Mouse (Mus musculus) heart, adult 2 months (tissue): Measurements from ENCODE around the gene Mrpl21. TPM values are rescaled to one million over a fixed set of nuclear protein-coding genes. Genes with fewer than 3 reads are reported as not detected.

ENCODE experiments used
- DNase-seq, 2 experiments: peaks; one replicate each; pipeline ENCODE4 v3.0.0; 2021
- H3K27ac ChIP-seq: fragments of 200-600 bp; 2 replicates; pipeline ENCODE4 v1.8.1; 2022
- H3K27me3 ChIP-seq: fragments of 200-500 bp; 2 replicates; pipeline ENCODE4 v1.6.1; 2012; ENCODE audit warnings: mild to moderate bottlenecking, low read length, inconsistent platforms, mixed read lengths; ENCODE audit not compliant: control insufficient read depth, insufficient read depth
- H3K36me3 ChIP-seq: fragments of 200-500 bp; 2 replicates; pipeline ENCODE4 v1.6.1; 2012; ENCODE audit warnings: low read length, inconsistent platforms; ENCODE audit not compliant: control insufficient read depth, insufficient read depth
- H3K4me1 ChIP-seq: fragments of 200-500 bp; 2 replicates; pipeline ENCODE4 v1.6.1; 2011; ENCODE audit warnings: low read length; ENCODE audit not compliant: control insufficient read depth, insufficient read depth
- H3K4me3 ChIP-seq: fragments of 200-600 bp; 2 replicates; pipeline ENCODE4 v1.8.1; 2022
- H3K79me2 ChIP-seq: fragments of 200-500 bp; replicated peaks from 2 replicates; pipeline ENCODE4 v1.6.1; 2012; ENCODE audit warnings: mild to moderate bottlenecking, inconsistent platforms, low read length, moderate library complexity, mixed read lengths; ENCODE audit not compliant: control insufficient read depth, insufficient read depth
- H3K9ac ChIP-seq: fragments of 200-500 bp; 2 replicates; pipeline ENCODE4 v1.6.1; 2012; ENCODE audit warnings: low read depth, mild to moderate bottlenecking, control low read depth, inconsistent platforms, low read length, mixed read lengths
- CTCF ChIP-seq: fragments of 200-600 bp; IDR thresholded peaks from 2 replicates; pipeline ENCODE4 v1.8.1; 2022; ENCODE audit warnings: antibody characterized with exemption, mild to moderate bottlenecking, moderate library complexity
- EP300 ChIP-seq: fragments of 200-500 bp; IDR thresholded peaks from 2 replicates; pipeline ENCODE4 v1.6.1; 2011; ENCODE audit warnings: low read depth, low read length, control low read depth; ENCODE audit not compliant: insufficient read depth
- POLR2A ChIP-seq: fragments of 200-500 bp; IDR thresholded peaks from 2 replicates; pipeline ENCODE4 v1.6.1; 2011; ENCODE audit warnings: mild to moderate bottlenecking, low read depth, low read length, control low read depth; ENCODE audit not compliant: insufficient read depth
- WGBS: fragments of 180-500 bp; shearing (Covaris S2); methylation state at CpG from one replicate; pipeline ENCODE4 v1.1.7; 2018; 5-methylcytosine and 5-hydroxymethylcytosine counted together
- intact Hi-C: fragments of 180-260 bp; cut with DNase I; formaldehyde crosslinking; loops from one replicate; pipeline ENCODE4 v1.15.1; 2025
- polyA plus RNA-seq: library from polyadenylated mRNA; depleted of rRNA; stranded (reverse); fragments of >200 nt; gene quantifications from 2 replicates; pipeline ENCODE4 v1.2.3, GENCODE M21; 2012
- total RNA-seq, 2 experiments: library from RNA; stranded (reverse); gene quantifications; 2 replicates each; pipeline ENCODE4 v1.2.3; 2021

The Mrpl21 gene
- total and polyA plus RNA-seq, 3 experiments: 76.9 to 90.1 (median 79.4) TPM

DNA sequence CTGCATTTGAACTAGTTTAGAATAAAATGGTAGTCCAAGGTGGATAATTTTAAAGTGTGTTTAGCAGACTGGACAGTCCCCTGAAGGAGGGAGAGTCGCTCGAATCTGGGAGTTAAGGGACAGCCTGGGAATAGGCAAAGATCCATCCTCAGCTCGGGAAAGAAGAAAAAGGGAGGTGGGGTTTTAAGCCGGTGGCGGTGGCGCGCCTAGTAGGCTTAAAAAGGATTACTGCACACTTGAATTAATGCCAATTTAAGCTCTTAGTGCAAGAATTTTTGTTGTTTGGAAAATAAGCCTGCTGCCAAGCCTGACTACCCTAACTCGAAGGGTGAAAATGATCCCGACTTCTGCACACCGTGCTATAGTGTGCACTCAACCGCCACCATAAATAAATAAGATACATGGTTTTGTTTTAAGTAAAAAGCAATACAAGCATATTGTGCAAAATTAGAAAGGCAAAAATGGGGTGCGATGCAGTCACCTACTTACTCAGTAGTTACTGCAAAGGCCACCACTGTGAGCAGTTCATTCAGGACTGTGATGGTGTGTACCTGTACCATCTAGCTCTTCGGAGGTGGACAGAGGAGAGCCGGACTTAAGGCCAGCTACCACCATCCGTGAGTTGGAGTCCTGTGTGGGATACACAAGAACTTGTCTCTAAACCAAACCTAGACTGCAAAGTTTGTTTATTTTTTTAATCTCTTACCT is 43.2 kb downstream of the Mrpl21 start:
- 17% methylated on average over 15 of the region's 15 CpGs for WGBS
- H3K9ac ChIP-seq: peak overlapping the region; percentile 39
- no peaks in the 10 kb centered on the region for H3K27me3 ChIP-seq
- TF ChIP-seq EP300 (no peak), POLR2A (no peak), CTCF (no peak)
- H3K4me1 ChIP-seq: peaks cover 20% of the 10 kb centered on the region
- peak overlapping the region; percentile 97 for H3K27ac ChIP-seq
- peaks cover 9% of the 10 kb centered on the region; the same call in 1 of the 2 replicates for H3K79me2 ChIP-seq
- DNase-seq: peak in 1 of 2 experiments; percentile 15
- peaks cover 2% of the 10 kb centered on the region; the same call in 1 of the 2 replicates for H3K36me3 ChIP-seq
- H3K4me3 ChIP-seq: peak overlapping the region; percentile 88
- intact Hi-C loops: loop anchor here (2.0 to 10.0 kb wide), 2 partner anchors 29 to 249 kb away; partner anchors contain the start of gene Ppp6r3

- Histone ChIP-seq H3K4me3 (no peak overlapping the region; the same call in 1 of the 2 replicates), H3K9ac (no peak overlapping the region), H3K27me3 (no peaks in the 10 kb centered on the region)
Observed at GRCm38 (mm10) chr19:3326479-3327047, 43.9 kb downstream of the Mrpl21 start.

DNA sequence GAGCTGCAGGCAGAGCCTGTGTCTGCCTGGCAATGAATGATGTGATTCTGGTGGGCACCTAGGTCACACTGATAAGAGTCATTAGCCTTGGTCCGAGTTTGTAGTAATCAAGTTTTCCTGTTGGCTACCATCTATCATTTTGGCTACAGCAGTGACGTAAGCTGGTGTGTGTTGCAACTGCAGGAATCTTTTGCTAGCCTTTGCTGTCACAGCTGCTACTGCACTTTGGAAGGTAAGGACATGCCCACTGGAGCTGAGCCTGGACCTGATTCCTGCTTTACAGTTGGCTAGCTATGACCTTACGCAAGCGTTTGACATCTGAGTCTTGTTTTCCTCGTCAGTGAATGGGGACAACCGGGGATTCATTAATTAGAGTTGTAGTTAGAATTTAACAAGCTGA is 50.5 kb downstream of the Mrpl21 start:
- 41% methylated on average over 6 of the region's 6 CpGs for WGBS
- intact Hi-C loops: no loop called here
- Histone ChIP-seq H3K36me3 (peaks cover 10% of the 10 kb centered on the region), H3K79me2 (peaks cover 25% of the 10 kb centered on the region), H3K27ac (no peak overlapping the region), H3K9ac (no peak overlapping the region), H3K27me3 (no peaks in the 10 kb centered on the region), H3K4me3 (no peak overlapping the region), H3K4me1 (peaks cover 43% of the 10 kb centered on the region)
- peak; percentile 50 to 70 for DNase-seq
- TF ChIP-seq EP300: 0 out of 2 replicates have a peak, but pooled peaks have one; percentile 43
- no peak for TF ChIP-seq CTCF
- no peak for TF ChIP-seq POLR2A

More at GRCm38 (mm10) chr19:3326479-3327047, 43.9 kb downstream of the Mrpl21 start:
- WGBS: 57% methylated on average over 12 of the region's 12 CpGs
- Histone ChIP-seq H3K4me1 (peaks cover 20% of the 10 kb centered on the region), H3K36me3 (peaks cover 2% of the 10 kb centered on the region; the same call in 1 of the 2 replicates), H3K27ac (peak overlapping the region; percentile 97), H3K79me2 (peaks cover 9% of the 10 kb centered on the region; the same call in 1 of the 2 replicates)
- peak in 1 of 2 experiments; percentile 30 for DNase-seq
- TF ChIP-seq EP300: no peak
- TF ChIP-seq CTCF: no peak
- TF ChIP-seq POLR2A: no peak
- intact Hi-C loops: loop anchor here (10.0 kb wide), 1 partner anchor 248 kb away; the partner anchor contains the start of gene Ppp6r3

- Histone ChIP-seq H3K27ac (no peak overlapping the region), H3K27me3 (no peaks in the 10 kb centered on the region), H3K79me2 (peaks cover 26% of the 10 kb centered on the region), H3K4me3 (no peak overlapping the region), H3K36me3 (peaks cover 10% of the 10 kb centered on the region), H3K4me1 (peaks cover 43% of the 10 kb centered on the region), H3K9ac (no peak overlapping the region)
- WGBS: 66% methylated on average over 17 of the region's 17 CpGs
- TF ChIP-seq POLR2A: no peak
- TF ChIP-seq CTCF: no peak
- TF ChIP-seq EP300: no peak
- DNase-seq: no peak
- intact Hi-C loops: no loop called here
Observed at GRCm38 (mm10) chr19:3333694-3334515, 51.2 kb downstream of the Mrpl21 start.

GRCm38 (mm10) chr19:3334550-3334949 is 51.8 kb downstream of the Mrpl21 start:
- H3K4me1 ChIP-seq: peaks cover 41% of the 10 kb centered on the region
- H3K9ac ChIP-seq: no peak overlapping the region
- H3K36me3 ChIP-seq: peaks cover 10% of the 10 kb centered on the region
- H3K79me2 ChIP-seq: peaks cover 26% of the 10 kb centered on the region
- DNase-seq: no peak
- intact Hi-C loops: no loop called here
- 66% methylated on average over 4 of the region's 4 CpGs for WGBS
- TF ChIP-seq EP300 (no peak), POLR2A (no peak), CTCF (no peak)
- no peak overlapping the region for H3K4me3 ChIP-seq
- H3K27ac ChIP-seq: no peak overlapping the region
- no peaks in the 10 kb centered on the region for H3K27me3 ChIP-seq
